Mouse (Mus musculus) MEL (cell line): ENCODE data around the gene Smug1. TPM values are rescaled to one million over a fixed set of nuclear protein-coding genes. Genes with fewer than 3 reads are reported as not detected.

ENCODE experiments used
- DNase-seq: peaks from one replicate; pipeline ENCODE4 v3.0.0; 2011; ENCODE audit warnings: low read depth, low spot score
- H3K27ac ChIP-seq: 2 replicates; pipeline ENCODE4 v1.5.1; 2012; ENCODE audit warnings: low read depth, mild to moderate bottlenecking, control low read depth, low read length, moderate library complexity; ENCODE audit not compliant: control insufficient read depth
- H3K27me3 ChIP-seq, 2 experiments: fragments of 150-350 bp in 1 of 2; sonication (generic) in 1 of 2; 2 replicates each; pipeline ENCODE4 v1.6.1; 2012; ENCODE audit warnings: low read length in 2 of 2, mild to moderate bottlenecking in 2 of 2, improper control_type of control experiment in 1 of 2, moderate library complexity in 1 of 2; ENCODE audit not compliant: insufficient read depth in 2 of 2, control insufficient read depth in 1 of 2
- H3K36me3 ChIP-seq, 2 experiments: 2 replicates each; pipeline ENCODE4 v1.6.1; 2012 to 2014; ENCODE audit warnings: low read length in 2 of 2, improper control_type of control experiment in 1 of 2, inconsistent platforms in 1 of 2, mild to moderate bottlenecking in 1 of 2; ENCODE audit not compliant: insufficient read depth in 2 of 2, control insufficient read depth in 1 of 2
- H3K4me1 ChIP-seq, 2 experiments: fragments of 150-350 bp in 1 of 2; sonication (generic) in 1 of 2; 2 replicates each; pipeline ENCODE4 v1.6.1; 2012; ENCODE audit warnings: low read length in 2 of 2, improper control_type of control experiment in 1 of 2, mild to moderate bottlenecking in 1 of 2; ENCODE audit not compliant: insufficient read depth in 2 of 2, control insufficient read depth in 1 of 2
- H3K4me3 ChIP-seq, 2 experiments: fragments of 150-350 bp in 1 of 2; sonication (generic) in 1 of 2; 2 replicates each; pipeline ENCODE4 v1.5.1; 2012; ENCODE audit warnings: low read depth in 2 of 2, low read length in 2 of 2, mild to moderate bottlenecking in 2 of 2, moderate library complexity in 2 of 2, control low read depth in 1 of 2, improper control_type of control experiment in 1 of 2; ENCODE audit not compliant: control insufficient read depth in 1 of 2, insufficient read depth in 1 of 2
- H3K79me2 ChIP-seq: 2 replicates; pipeline ENCODE4 v1.6.1; 2012; ENCODE audit warnings: mild to moderate bottlenecking, low read length, moderate library complexity; ENCODE audit not compliant: control insufficient read depth, poor library complexity, insufficient read depth
- H3K9ac ChIP-seq: 2 replicates; pipeline ENCODE4 v1.6.1; 2012; ENCODE audit warnings: low read depth, mild to moderate bottlenecking, control low read depth, low read length, moderate library complexity; ENCODE audit not compliant: control insufficient read depth, poor library complexity, severe bottlenecking
- H3K9me3 ChIP-seq: fragments of 150-350 bp; sonication (generic); replicated peaks from 2 replicates; pipeline ENCODE4 v1.6.1; 2012; ENCODE audit warnings: mild to moderate bottlenecking, low read length, improper control_type of control experiment, moderate library complexity; ENCODE audit not compliant: insufficient read depth
- CTCF ChIP-seq, 3 experiments: IDR thresholded peaks in 2 of 3; conservative IDR thresholded peaks in 1 of 3; 2 replicates each; pipeline ENCODE4 v1.5.1; 2011 to 2012; ENCODE audit warnings: low read length in 3 of 3, low read depth in 2 of 3, mild to moderate bottlenecking in 2 of 3, improper control_type of control experiment in 1 of 3, inconsistent platforms in 1 of 3, mixed read lengths in 1 of 3, moderate library complexity in 1 of 3; ENCODE audit not compliant: control insufficient read depth in 1 of 3, insufficient read depth in 1 of 3, poor library complexity in 1 of 3, severe bottlenecking in 1 of 3
- EP300 ChIP-seq, 2 experiments: IDR thresholded peaks; 2 replicates each; pipeline ENCODE4 v1.6.1; 2011; ENCODE audit warnings: improper control_type of control experiment in 2 of 2, low read length in 2 of 2, low read depth in 1 of 2, mild to moderate bottlenecking in 1 of 2
- GABPA ChIP-seq: IDR thresholded peaks from 2 replicates; pipeline ENCODE4 v1.6.1; 2012; ENCODE audit warnings: low read depth, mild to moderate bottlenecking, inconsistent platforms, low read length, improper control_type of control experiment, moderate library complexity
- HCFC1 ChIP-seq: IDR thresholded peaks from 2 replicates; pipeline ENCODE4 v1.6.1; 2012; ENCODE audit warnings: low read depth, mild to moderate bottlenecking, inconsistent platforms, low read length, improper control_type of control experiment, moderate library complexity
- JUND ChIP-seq: IDR thresholded peaks from 2 replicates; pipeline ENCODE4 v1.6.1; 2011; ENCODE audit warnings: low read depth, mild to moderate bottlenecking, improper control_type of control experiment, low read length
- MAFK ChIP-seq: IDR thresholded peaks from 2 replicates; pipeline ENCODE4 v1.6.1; 2011; ENCODE audit warnings: low read depth, mild to moderate bottlenecking, low read length, improper control_type of control experiment, borderline replicate concordance
- MAX ChIP-seq: IDR thresholded peaks from 2 replicates; pipeline ENCODE4 v1.6.1; 2011; ENCODE audit warnings: low read length, improper control_type of control experiment
- MEF2A ChIP-seq: IDR thresholded peaks from 2 replicates; pipeline ENCODE4 v1.6.1; 2014; ENCODE audit warnings: low read depth, mild to moderate bottlenecking, inconsistent platforms, low read length, improper control_type of control experiment; ENCODE audit not compliant: poor library complexity, insufficient replicate concordance, severe bottlenecking; ENCODE audit errors: extremely low read depth
- MYB ChIP-seq: IDR thresholded peaks from 2 replicates; pipeline ENCODE4 v1.6.1; 2011; ENCODE audit warnings: mild to moderate bottlenecking, low read depth, low read length, improper control_type of control experiment
- MYC ChIP-seq: IDR thresholded peaks from 2 replicates; pipeline ENCODE4 v1.6.1; 2011; ENCODE audit warnings: low read depth, mild to moderate bottlenecking, low read length, improper control_type of control experiment, moderate library complexity
- NRF1 ChIP-seq: IDR thresholded peaks from 2 replicates; pipeline ENCODE4 v1.6.1; 2014; ENCODE audit warnings: low read depth, mild to moderate bottlenecking, inconsistent platforms, low read length, improper control_type of control experiment, moderate library complexity; ENCODE audit not compliant: poor library complexity, insufficient read depth, severe bottlenecking
- POLR2A ChIP-seq, 2 experiments: IDR thresholded peaks; 2 replicates each; pipeline ENCODE4 v1.6.1; 2011 to 2012; ENCODE audit warnings: low read length in 2 of 2, mild to moderate bottlenecking in 2 of 2, control low read depth in 1 of 2, improper control_type of control experiment in 1 of 2, low read depth in 1 of 2, moderate library complexity in 1 of 2; ENCODE audit not compliant: control insufficient read depth in 1 of 2, insufficient read depth in 1 of 2, poor library complexity in 1 of 2
- POLR2AphosphoS5 ChIP-seq: IDR thresholded peaks from 2 replicates; pipeline ENCODE4 v1.6.1; 2012; ENCODE audit warnings: low read depth, borderline replicate concordance, mild to moderate bottlenecking, inconsistent platforms, low read length, moderate library complexity, mixed read lengths
- RAD21 ChIP-seq: IDR thresholded peaks from 2 replicates; pipeline ENCODE4 v1.6.1; 2011; ENCODE audit warnings: mild to moderate bottlenecking, low read depth, low read length, improper control_type of control experiment
- SIN3A ChIP-seq: IDR thresholded peaks from 2 replicates; pipeline ENCODE4 v1.6.1; 2012; ENCODE audit warnings: low read length, improper control_type of control experiment, inconsistent platforms
- TAL1 ChIP-seq: IDR thresholded peaks from 2 replicates; pipeline ENCODE4 v1.6.1; 2012; ENCODE audit warnings: mild to moderate bottlenecking, inconsistent platforms, low read length, moderate library complexity, mixed read lengths
- TCF12 ChIP-seq: IDR thresholded peaks from 2 replicates; pipeline ENCODE4 v1.6.1; 2014; ENCODE audit warnings: low read depth, mild to moderate bottlenecking, inconsistent platforms, low read length, improper control_type of control experiment, moderate library complexity
- USF1 ChIP-seq: IDR thresholded peaks from 2 replicates; pipeline ENCODE4 v1.6.1; 2014; ENCODE audit warnings: low read depth, mild to moderate bottlenecking, inconsistent platforms, low read length, improper control_type of control experiment, moderate library complexity
- ZC3H11A ChIP-seq: IDR thresholded peaks from 2 replicates; pipeline ENCODE4 v1.6.1; 2012; ENCODE audit warnings: low read depth, mild to moderate bottlenecking, inconsistent platforms, low read length, improper control_type of control experiment
- ZKSCAN1 ChIP-seq: IDR thresholded peaks from 2 replicates; pipeline ENCODE4 v1.6.1; 2012; ENCODE audit warnings: low read depth, mild to moderate bottlenecking, inconsistent platforms, low read length, improper control_type of control experiment, moderate library complexity
- ZMIZ1 ChIP-seq: IDR thresholded peaks from 2 replicates; pipeline ENCODE4 v1.6.1; 2012; ENCODE audit warnings: low read depth, mild to moderate bottlenecking, inconsistent platforms, low read length, improper control_type of control experiment, moderate library complexity
- polyA plus RNA-seq, 2 experiments: library from polyadenylated mRNA; stranded (reverse) in 1 of 2; unstranded in 1 of 2; fragments of >175 nt in 1 of 2; fragments of >200 nt in 1 of 2; gene quantifications; 2 replicates each; pipeline versions ENCODE4 v1.2.1 to v1.2.4; 2012; ENCODE audit warnings: low replicate concordance in 2 of 2, low read depth in 1 of 2; ENCODE audit not compliant: insufficient read length in 2 of 2, insufficient read depth in 1 of 2, missing spikeins in 1 of 2
- total RNA-seq: library from RNA; depleted of rRNA; stranded (reverse); fragments of 300-350 nt; gene quantifications from 2 replicates; pipeline ENCODE4 v1.2.3, GENCODE M21; 2012; rRNA removed

Gene Smug1
- 3.8 and 5.2 TPM in 2 replicates for total RNA-seq
- polyA plus RNA-seq, result 1 to 10 TPM in 1 of 2 experiments, not detected in 1; 4.6 TPM

GRCm38 (mm10) chr15:103167042-103167615, at the start of gene Smug1:
TSS of gene Smug1 (minus strand) at chr15:103167092.
- H3K9me3 ChIP-seq, result no peaks in the 10 kb centered on the region
- TF ChIP-seq POLR2A (IDR thresholded peaks at IDR 0.05; ENCODE audit: control insufficient read depth in 1 of 2, insufficient read depth in 1 of 2, low read depth in 1 of 2, low read length in 2 of 2, poor library complexity in 1 of 2) (no peak), MAX (no peak), MEF2A (no peak), MYC (no peak)
- TF ChIP-seq, all 39 proteins: peak for 0
- H3K79me2 ChIP-seq, result peaks cover 2% of the 10 kb centered on the region; the same call in 1 of the 2 replicates
- no peak within 1 kb of the TSS for H3K9ac ChIP-seq
- H3K4me1 ChIP-seq, result peaks cover 2 to 20% of the 10 kb centered on the region in 2 experiments
- no peaks in the 10 kb centered on the region for H3K27me3 ChIP-seq
- no peak within 1 kb of the TSS for H3K4me3 ChIP-seq
- no peak within 1 kb of the TSS for H3K27ac ChIP-seq
- H3K36me3 ChIP-seq, result peaks cover 0 to 4% of the 10 kb centered on the region in 2 experiments; a peak in 1 of 4 replicates
- no peak for DNase-seq

- TF ChIP-seq TCF12 (no peak), POLR2AphosphoS5 (no peak), ZMIZ1 (no peak), USF1 (no peak), JUND (no peak)
- Histone ChIP-seq H3K9me3 (no peaks in the 10 kb centered on the region), H3K4me1 (peaks cover 0 to 5% of the 10 kb centered on the region in 2 experiments; a peak in 2 of 4 replicates), H3K9ac (no peak overlapping the region), H3K36me3 (peaks cover 4 to 7% of the 10 kb centered on the region in 2 experiments; a peak in 3 of 4 replicates), H3K4me3 (no peak overlapping the region), H3K27ac (no peak overlapping the region), H3K79me2 (peaks cover 16% of the 10 kb centered on the region; the same call in 1 of the 2 replicates), H3K27me3 (no peaks in the 10 kb centered on the region)
- no peak for DNase-seq
These were observed 49.2 kb upstream of the Smug1 start for GRCm38 (mm10) chr15:103216052-103216451.

- H3K4me3 ChIP-seq, result no peak overlapping the region
- H3K27me3 ChIP-seq, result no peaks in the 10 kb centered on the region
- H3K36me3 ChIP-seq, result peaks cover 4 to 7% of the 10 kb centered on the region in 2 experiments; a peak in 3 of 4 replicates
- H3K9me3 ChIP-seq, result no peaks in the 10 kb centered on the region
- peaks cover 13% of the 10 kb centered on the region; the same call in 1 of the 2 replicates for H3K79me2 ChIP-seq
- no peak for DNase-seq
- no peak overlapping the region for H3K27ac ChIP-seq
- no peak overlapping the region for H3K9ac ChIP-seq
- H3K4me1 ChIP-seq, result peaks cover 0 to 5% of the 10 kb centered on the region in 2 experiments; a peak in 2 of 4 replicates
- no peak for TF ChIP-seq POLR2AphosphoS5
- no peak for TF ChIP-seq MYB
- TF ChIP-seq TAL1, result no peak
- TF ChIP-seq GABPA, result no peak
- TF ChIP-seq NRF1, result no peak
- no peak for TF ChIP-seq MYC
- TF ChIP-seq ZKSCAN1, result no peak
- TF ChIP-seq CTCF (IDR thresholded peaks at IDR 0.05 in 2 of 3, conservative IDR thresholded peaks at IDR 0.05 in 1 of 3; ENCODE audit: control insufficient read depth in 1 of 3, insufficient read depth in 1 of 3, low read depth in 2 of 3, low read length in 3 of 3, poor library complexity in 1 of 3, severe bottlenecking in 1 of 3), result no peak
- TF ChIP-seq ZC3H11A, result no peak
- no peak for TF ChIP-seq MAFK
- no peak for TF ChIP-seq RAD21
- TF ChIP-seq HCFC1, result no peak
- no peak for TF ChIP-seq SIN3A
- no peak for TF ChIP-seq MEF2A
- TF ChIP-seq MAX, result no peak
- TF ChIP-seq EP300 (IDR thresholded peaks at IDR 0.05; ENCODE audit: low read depth in 1 of 2, low read length in 2 of 2), result no peak
These were observed 48.3 kb upstream of the Smug1 start for GRCm38 (mm10) chr15:103214971-103215907.
